Mouse (Mus musculus) embryonic facial prominence, embryonic 13.5 days (tissue): ENCODE data around the gene Senp5. TPM values are rescaled to one million over a fixed set of nuclear protein-coding genes. Genes with fewer than 3 reads are reported as not detected.

Experiments
- ATAC-seq: fragments of 200-750 bp; cut with Nextera tagmentation; 2 replicates; pipeline ENCODE4 v1.8.0; 2017; ENCODE audit warnings: low read depth; ENCODE audit not compliant: insufficient number of reproducible peaks, insufficient read depth, low FRiP score, low TSS enrichment
- H3K27ac ChIP-seq: fragments of 300-500 bp; sonication (generic); 2 replicates; pipeline ENCODE4 v1.5.1; 2015; ENCODE audit warnings: moderate library complexity, mild to moderate bottlenecking, inconsistent platforms
- H3K27me3 ChIP-seq: fragments of 300-500 bp; sonication (generic); 2 replicates; pipeline ENCODE4 v1.6.1; 2015; ENCODE audit warnings: mild to moderate bottlenecking, inconsistent platforms
- H3K36me3 ChIP-seq: fragments of 300-500 bp; sonication (generic); 2 replicates; pipeline ENCODE4 v1.6.1; 2015; ENCODE audit warnings: mild to moderate bottlenecking, inconsistent platforms
- H3K4me1 ChIP-seq: fragments of 300-500 bp; sonication (generic); 2 replicates; pipeline ENCODE4 v1.6.1; 2015; ENCODE audit warnings: inconsistent platforms
- H3K4me2 ChIP-seq: fragments of 300-500 bp; sonication (generic); 2 replicates; pipeline ENCODE4 v1.6.1; 2015; ENCODE audit warnings: moderate library complexity, mild to moderate bottlenecking, inconsistent platforms
- H3K4me3 ChIP-seq: fragments of 300-500 bp; sonication (generic); 2 replicates; pipeline ENCODE4 v1.5.1; 2015; ENCODE audit warnings: mild to moderate bottlenecking, inconsistent platforms
- H3K9ac ChIP-seq: fragments of 300-500 bp; sonication (generic); 2 replicates; pipeline ENCODE4 v1.6.1; 2015; ENCODE audit warnings: mild to moderate bottlenecking, inconsistent platforms
- H3K9me3 ChIP-seq: fragments of 300-500 bp; sonication (generic); 2 replicates; pipeline ENCODE4 v1.6.1; 2016; ENCODE audit warnings: inconsistent platforms
- WGBS: fragments of 180-500 bp; shearing (Covaris S2); methylation state at CpG from one replicate; pipeline ENCODE4 v1.1.7; 2015; ENCODE audit warnings: mixed read lengths; 5-methylcytosine and 5-hydroxymethylcytosine counted together
- polyA plus RNA-seq: library from polyadenylated mRNA; unstranded; fragments of >200 nt; fragmentation: Nextera tagmentation; extraction: Ambion mirVana; gene quantifications from 2 replicates; pipeline ENCODE4 v1.2.1, GENCODE M21; 2015

Gene Senp5
- polyA plus RNA-seq = 16.4 and 17.1 TPM in 2 replicates

- Histone ChIP-seq H3K4me1 (peaks cover 16% of the 10 kb centered on the region), H3K9ac (peak within 1 kb of the TSS; percentile 95), H3K36me3 (peaks cover 11% of the 10 kb centered on the region; the same call in 1 of the 2 replicates), H3K4me3 (peak within 1 kb of the TSS; percentile 100), H3K27ac (peak within 1 kb of the TSS; percentile 66), H3K4me2 (peak within 1 kb of the TSS; percentile 92), H3K9me3 (no peaks in the 10 kb centered on the region), H3K27me3 (no peaks in the 10 kb centered on the region)
- peak; percentile 88 for ATAC-seq
- under 1% methylated on average over 66 of the region's 66 CpGs for WGBS
Observed at GRCm38 (mm10) chr16:32002509-32003477, at the start of gene Senp5. Senp5 (minus strand) TSS chr16:32003287.

- 90% methylated on average over 4 of the region's 4 CpGs for WGBS
- no peaks in the 10 kb centered on the region for H3K27me3 ChIP-seq
- peaks cover 80% of the 10 kb centered on the region for H3K36me3 ChIP-seq
- no peak overlapping the region for H3K27ac ChIP-seq
- no peak for ATAC-seq
- no peaks in the 10 kb centered on the region for H3K4me1 ChIP-seq
- no peak overlapping the region for H3K4me2 ChIP-seq
- no peak overlapping the region for H3K9ac ChIP-seq
- no peak overlapping the region for H3K4me3 ChIP-seq
- no peaks in the 10 kb centered on the region for H3K9me3 ChIP-seq
Observed at GRCm38 (mm10) chr16:32042367-32042766, 39.3 kb upstream of the Senp5 start.

- no peak overlapping the region for H3K4me2 ChIP-seq
- H3K4me3 ChIP-seq = no peak overlapping the region
- H3K27me3 ChIP-seq = no peaks in the 10 kb centered on the region
- WGBS = 73% methylated on average over 9 of the region's 9 CpGs
- H3K36me3 ChIP-seq = peaks cover 76% of the 10 kb centered on the region
- H3K9me3 ChIP-seq = no peaks in the 10 kb centered on the region
- H3K4me1 ChIP-seq = no peaks in the 10 kb centered on the region
- no peak for ATAC-seq
- no peak overlapping the region for H3K9ac ChIP-seq
- H3K27ac ChIP-seq = no peak overlapping the region
Observed at GRCm38 (mm10) chr16:32019678-32020077, 16.6 kb upstream of the Senp5 start.

GRCm38 (mm10) chr16:32010330-32010729, 7.2 kb upstream of the Senp5 start:
- no peaks in the 10 kb centered on the region for H3K4me1 ChIP-seq
- H3K9ac ChIP-seq = no peak overlapping the region
- H3K36me3 ChIP-seq = peaks cover 9% of the 10 kb centered on the region
- H3K9me3 ChIP-seq = no peaks in the 10 kb centered on the region
- ATAC-seq = no peak
- no peak overlapping the region for H3K4me3 ChIP-seq
- H3K27me3 ChIP-seq = no peaks in the 10 kb centered on the region
- H3K27ac ChIP-seq = no peak overlapping the region
- H3K4me2 ChIP-seq = no peak overlapping the region
- WGBS = 87% methylated on average over 4 of the region's 4 CpGs

- H3K4me2 ChIP-seq = no peak overlapping the region
- no peaks in the 10 kb centered on the region for H3K4me1 ChIP-seq
- 43% methylated on average over 5 of the region's 5 CpGs for WGBS
- H3K27ac ChIP-seq = no peak overlapping the region
- H3K9ac ChIP-seq = no peak overlapping the region
- no peak overlapping the region for H3K4me3 ChIP-seq
- ATAC-seq = no peak
- H3K27me3 ChIP-seq = no peaks in the 10 kb centered on the region
- no peaks in the 10 kb centered on the region for H3K9me3 ChIP-seq
- peaks cover 9% of the 10 kb centered on the region for H3K36me3 ChIP-seq
Observed at GRCm38 (mm10) chr16:32009913-32010312, 6.8 kb upstream of the Senp5 start.

GRCm38 (mm10) chr16:32008529-32009293, 5.6 kb upstream of the Senp5 start:
- Histone ChIP-seq H3K4me2 (no peak overlapping the region), H3K36me3 (peaks cover 6% of the 10 kb centered on the region), H3K4me1 (peaks cover under 1% of the 10 kb centered on the region), H3K27ac (no peak overlapping the region), H3K9ac (no peak overlapping the region), H3K27me3 (no peaks in the 10 kb centered on the region), H3K4me3 (no peak overlapping the region), H3K9me3 (no peaks in the 10 kb centered on the region)
- whole genome bisulfite sequencing = 64% methylated on average over 10 of the region's 10 CpGs
- no peak for ATAC-seq

- no peak for ATAC-seq
- Histone ChIP-seq H3K27ac (no peak overlapping the region), H3K9me3 (no peaks in the 10 kb centered on the region), H3K4me1 (peaks cover 16% of the 10 kb centered on the region), H3K27me3 (no peaks in the 10 kb centered on the region), H3K9ac (no peak overlapping the region), H3K4me3 (no peak overlapping the region), H3K36me3 (peaks cover 4% of the 10 kb centered on the region; the same call in 1 of the 2 replicates), H3K4me2 (no peak overlapping the region)
- WGBS = 95% methylated on average over 3 of the region's 3 CpGs
Observed at GRCm38 (mm10) chr16:32004731-32005130, 1.6 kb upstream of the Senp5 start.

GRCm38 (mm10) chr16:31996371-31996770, 6.7 kb downstream of the Senp5 start:
- Histone ChIP-seq H3K4me1 (peaks cover under 1% of the 10 kb centered on the region), H3K36me3 (peaks cover 31% of the 10 kb centered on the region), H3K9ac (no peak overlapping the region), H3K27me3 (no peaks in the 10 kb centered on the region), H3K9me3 (no peaks in the 10 kb centered on the region), H3K4me3 (no peak overlapping the region), H3K4me2 (no peak overlapping the region), H3K27ac (no peak overlapping the region)
- no peak for ATAC-seq
- 84% methylated on average over 5 of the region's 5 CpGs for WGBS

- no peaks in the 10 kb centered on the region for H3K27me3 ChIP-seq
- H3K4me1 ChIP-seq = no peaks in the 10 kb centered on the region
- no peak overlapping the region for H3K4me2 ChIP-seq
- H3K9me3 ChIP-seq = no peaks in the 10 kb centered on the region
- ATAC-seq = no peak
- no peak overlapping the region for H3K9ac ChIP-seq
- H3K4me3 ChIP-seq = no peak overlapping the region
- H3K27ac ChIP-seq = no peak overlapping the region
- peaks cover 41% of the 10 kb centered on the region for H3K36me3 ChIP-seq
Observed at GRCm38 (mm10) chr16:31993946-31994345, 9.1 kb downstream of the Senp5 start.

GRCm38 (mm10) chr16:31993195-31993594, 9.9 kb downstream of the Senp5 start:
- no peak for ATAC-seq
- Histone ChIP-seq H3K36me3 (peaks cover 44% of the 10 kb centered on the region), H3K9me3 (no peaks in the 10 kb centered on the region), H3K4me2 (no peak overlapping the region), H3K4me3 (no peak overlapping the region), H3K27ac (no peak overlapping the region), H3K4me1 (no peaks in the 10 kb centered on the region), H3K9ac (no peak overlapping the region), H3K27me3 (no peaks in the 10 kb centered on the region)
- WGBS = 97% methylated on average over 4 of the region's 4 CpGs

GRCm38 (mm10) chr16:31992039-31992438, 11.0 kb downstream of the Senp5 start:
- H3K4me3 ChIP-seq = no peak overlapping the region
- no peaks in the 10 kb centered on the region for H3K4me1 ChIP-seq
- H3K36me3 ChIP-seq = peaks cover 50% of the 10 kb centered on the region
- no peaks in the 10 kb centered on the region for H3K9me3 ChIP-seq
- H3K27ac ChIP-seq = no peak overlapping the region
- H3K4me2 ChIP-seq = no peak overlapping the region
- H3K27me3 ChIP-seq = no peaks in the 10 kb centered on the region
- H3K9ac ChIP-seq = no peak overlapping the region
- WGBS = 33% methylated on average over 1 of the region's 1 CpGs
- no peak for ATAC-seq
